Mouse (Mus musculus) forebrain, embryonic 13.5 days (tissue): ENCODE data around the gene Cfap43. TPM values are rescaled to one million over a fixed set of nuclear protein-coding genes. Genes with fewer than 3 reads are reported as not detected.

ENCODE experiments used
- microRNA-seq: library from miRNA; unstranded; fragments of <30 nt; microRNA quantifications from one replicate; pipeline ENCODE4, GENCODE M21; 2016
- polyA plus RNA-seq: library from polyadenylated mRNA; unstranded; fragments of >200 nt; fragmentation: Nextera tagmentation; extraction: Ambion mirVana; gene quantifications from 2 replicates; pipeline ENCODE4 v1.2.1, GENCODE M21; 2015

Gene Cfap43
- polyA plus RNA-seq, 1 experiment from 2014 or later: 0.66 TPM

Small RNA genes within 50 kb of the gene (microRNA-seq; reads per million reads assigned to microRNA genes)
- gene Gm22240: not detected
- not detected for gene Mir8090

Other genes starting within 250 kb of the Cfap43 start
- gene Col17a1, start 227.2 kb downstream of the Cfap43 start, polyA plus RNA-seq: 0.10 and 0.40 TPM in 2 replicates
- gene Sfr1, start 187.6 kb downstream of the Cfap43 start, polyA plus RNA-seq: 225 and 238 TPM in 2 replicates
- gene Gsto1, start 64.3 kb downstream of the Cfap43 start, polyA plus RNA-seq: 74.9 and 80.3 TPM in 2 replicates
- gene Gsto2, start 53.8 kb downstream of the Cfap43 start, polyA plus RNA-seq: 1.2 and 1.8 TPM in 2 replicates
- 9.8 and 12.7 TPM in 2 replicates for gene Itprip, start within 50 bp of the Cfap43 start, polyA plus RNA-seq
- gene Cfap58, start 18.4 kb upstream of the Cfap43 start, polyA plus RNA-seq: 0.21 and 0.49 TPM in 2 replicates